Mouse (Mus musculus) myocyte (in vitro differentiated cells): ENCODE data around the gene Iapp. TPM values are rescaled to one million over a fixed set of nuclear protein-coding genes. Genes with fewer than 3 reads are reported as not detected.
"Not testable (repeated sequence)": the region's sequence is repeated elsewhere in the genome, so short reads cannot be mapped to it uniquely, and the experiment has no call there.

Experiments used
- H3K27me3 ChIP-seq: one replicate; pipeline ENCODE4 v1.6.1; 2011; ENCODE audit not compliant: control insufficient read depth, insufficient read depth, insufficient read length
- H3K36me3 ChIP-seq: one replicate; pipeline ENCODE4 v1.6.1; 2011; ENCODE audit not compliant: control insufficient read depth, insufficient read depth
- H3K4me2 ChIP-seq: one replicate; pipeline ENCODE4 v1.6.1; 2011; ENCODE audit warnings: low read depth, control low read depth
- H3K4me3 ChIP-seq: one replicate; pipeline ENCODE4 v1.5.1; 2011; ENCODE audit warnings: mild to moderate bottlenecking, control low read depth, moderate library complexity
- H3K79me2 ChIP-seq: one replicate; pipeline ENCODE4 v1.6.1; 2011; ENCODE audit not compliant: control insufficient read depth, insufficient read depth
- H3ac ChIP-seq: one replicate; pipeline ENCODE4 v1.6.1; 2011; ENCODE audit not compliant: control insufficient read depth, insufficient read length
- CEBPB ChIP-seq: IDR thresholded peaks from 2 replicates; pipeline ENCODE4 v1.6.1; 2011; ENCODE audit warnings: mild to moderate bottlenecking, moderate library complexity; ENCODE audit not compliant: poor library complexity, insufficient read depth, severe bottlenecking
- E2F4 ChIP-seq: IDR thresholded peaks from one replicate; pipeline ENCODE4 v1.6.1; 2011; ENCODE audit warnings: mild to moderate bottlenecking, control low read depth, moderate library complexity; ENCODE audit not compliant: insufficient read depth
- MAX ChIP-seq: IDR thresholded peaks from one replicate; pipeline ENCODE4 v1.6.1; 2011; ENCODE audit warnings: low read depth, mild to moderate bottlenecking, control low read depth
- MYOD1 ChIP-seq, 3 experiments: IDR thresholded peaks; one replicate each; pipeline ENCODE4 v1.6.1; 2011; ENCODE audit warnings: control low read depth in 2 of 3, low read depth in 2 of 3, mild to moderate bottlenecking in 2 of 3, moderate library complexity in 1 of 3; ENCODE audit not compliant: insufficient read length in 2 of 3, control insufficient read depth in 1 of 3
- MYOG ChIP-seq, 3 experiments: IDR thresholded peaks; one replicate each; pipeline ENCODE4 v1.6.1; 2011; ENCODE audit warnings: control low read depth in 2 of 3, low read depth in 2 of 3, mild to moderate bottlenecking in 2 of 3; ENCODE audit not compliant: insufficient read length in 2 of 3, control insufficient read depth in 1 of 3, insufficient read depth in 1 of 3
- POLR2A ChIP-seq: IDR thresholded peaks from one replicate; pipeline ENCODE4 v1.6.1; 2011; ENCODE audit warnings: low read depth, mild to moderate bottlenecking, control low read depth, moderate library complexity; ENCODE audit not compliant: insufficient read length
- POLR2AphosphoS2 ChIP-seq: IDR thresholded peaks from one replicate; pipeline ENCODE4 v1.6.1; 2011; ENCODE audit warnings: low read depth, control low read depth; ENCODE audit not compliant: insufficient read length
- REST ChIP-seq: IDR thresholded peaks from one replicate; pipeline ENCODE4 v1.6.1; 2011; ENCODE audit warnings: mild to moderate bottlenecking, control low read depth, moderate library complexity; ENCODE audit not compliant: insufficient read depth, insufficient read length
- SRF ChIP-seq: IDR thresholded peaks from one replicate; pipeline ENCODE4 v1.6.1; 2011; ENCODE audit warnings: low read depth; ENCODE audit not compliant: control insufficient read depth, insufficient read length
- TCF12 ChIP-seq: IDR thresholded peaks from one replicate; pipeline ENCODE4 v1.6.1; 2011; ENCODE audit warnings: mild to moderate bottlenecking, control low read depth; ENCODE audit not compliant: poor library complexity, insufficient read depth, severe bottlenecking
- TCF3 ChIP-seq: IDR thresholded peaks from one replicate; pipeline ENCODE4 v1.6.1; 2011; ENCODE audit warnings: low read depth, control low read depth; ENCODE audit not compliant: insufficient read length
- USF1 ChIP-seq: IDR thresholded peaks from one replicate; pipeline ENCODE4 v1.6.1; 2011; ENCODE audit warnings: low read depth, mild to moderate bottlenecking, control low read depth, moderate library complexity
- polyA plus RNA-seq: library from polyadenylated mRNA; unstranded; fragments of >200 nt; fragmentation: generic; extraction: Trizol; gene quantifications from one replicate; pipeline ENCODE4 v1.2.1, GENCODE M21; 2012; ENCODE audit warnings: missing spikeins

Iapp gene
- polyA plus RNA-seq, 1 experiment = not detected

GRCm38 (mm10) chr6:142346181-142347110 is 48.2 kb downstream of the Iapp start:
- no peaks in the 10 kb centered on the region for H3K27me3 ChIP-seq
- H3K4me2 ChIP-seq = peak overlapping the region; percentile 88
- peak overlapping the region; percentile 53 for H3K4me3 ChIP-seq
- peak overlapping the region; percentile 73 for H3ac ChIP-seq
- TF ChIP-seq MAX (no peak), TCF12 (no peak), MYOG (IDR thresholded peaks at IDR 0.05; ENCODE audit: control insufficient read depth in 1 of 3, insufficient read depth in 1 of 3, insufficient read length in 2 of 3, low read depth in 2 of 3) (no peak), USF1 (no peak), E2F4 (no peak), CEBPB (no peak), REST (no peak), SRF (no peak), POLR2A (no peak), TCF3 (no peak), MYOD1 (IDR thresholded peaks at IDR 0.05; ENCODE audit: control insufficient read depth in 1 of 3, insufficient read length in 2 of 3, low read depth in 2 of 3) (no peak), POLR2AphosphoS2 (no peak)
- peaks cover 9% of the 10 kb centered on the region for H3K79me2 ChIP-seq
- peaks cover 3% of the 10 kb centered on the region for H3K36me3 ChIP-seq

- no peak overlapping the region for H3ac ChIP-seq
- H3K36me3 ChIP-seq = peaks cover 12% of the 10 kb centered on the region
- TF ChIP-seq TCF12 (no peak), CEBPB (no peak), MYOD1 (IDR thresholded peaks at IDR 0.05; ENCODE audit: control insufficient read depth in 1 of 3, insufficient read length in 2 of 3, low read depth in 2 of 3) (no peak), E2F4 (no peak), POLR2AphosphoS2 (no peak), POLR2A (no peak), MYOG (IDR thresholded peaks at IDR 0.05; ENCODE audit: control insufficient read depth in 1 of 3, insufficient read depth in 1 of 3, insufficient read length in 2 of 3, low read depth in 2 of 3) (no peak), TCF3 (no peak), REST (no peak), SRF (no peak), MAX (no peak), USF1 (no peak)
- peaks cover 9% of the 10 kb centered on the region for H3K79me2 ChIP-seq
- H3K4me3 ChIP-seq = no peak overlapping the region
- H3K27me3 ChIP-seq = no peaks in the 10 kb centered on the region
- no peak overlapping the region for H3K4me2 ChIP-seq
Observed at GRCm38 (mm10) chr6:142347431-142348385, 49.5 kb downstream of the Iapp start.

GRCm38 (mm10) chr6:142352099-142352498 is 53.9 kb downstream of the Iapp start:
- not testable (repeated sequence) for H3K79me2 ChIP-seq, H3K4me2 ChIP-seq, H3K4me3 ChIP-seq, H3ac ChIP-seq, H3K27me3 ChIP-seq
- peaks cover 24% of the 10 kb centered on the region for H3K36me3 ChIP-seq

Other genes with a start within 250 kb of the Iapp start
- gene Slco1a6, start 89.9 kb upstream of the Iapp start, polyA plus RNA-seq = 0.19 TPM
- 0.20 TPM for gene Slco1a5, start 24.6 kb downstream of the Iapp start, polyA plus RNA-seq
- 4.1 TPM for gene Pyroxd1, start 47.2 kb downstream of the Iapp start, polyA plus RNA-seq
- gene Recql, start 88.7 kb downstream of the Iapp start, polyA plus RNA-seq = 8.8 TPM
- gene Golt1b, start 88.8 kb downstream of the Iapp start, polyA plus RNA-seq = 22.7 TPM
- gene Spx, start 115.0 kb downstream of the Iapp start, polyA plus RNA-seq = 0.19 TPM
- gene Gys2, start 174.7 kb downstream of the Iapp start, polyA plus RNA-seq = not detected
- gene Ldhb, start 209.5 kb downstream of the Iapp start, polyA plus RNA-seq = 52.1 TPM